Mouse (Mus musculus) embryo, embryonic 11.5 days (tissue): ENCODE results near the gene Sla2.
"Not testable (repeated sequence)": the region's sequence is repeated elsewhere in the genome, so short reads cannot be mapped to it uniquely, and the experiment has no call there.

Source experiments
- DNase-seq: peaks from one replicate; pipeline ENCODE4 v3.0.0-alpha.2; 2012; ENCODE audit warnings: low read depth, low spot score

The Sla2 gene

GRCm38 (mm10) chr2:156840301-156841027 is 46.5 kb downstream of the Sla2 start:
- DNase-seq = no peak

- peak; percentile 92 for DNase-seq
Observed at GRCm38 (mm10) chr2:156839319-156840191, 47.4 kb downstream of the Sla2 start, which contains the start of gene Tgif2. Gene Tgif2, plus strand, starts transcription at chr2:156840007.

- DNase-seq = no peak
Observed at GRCm38 (mm10) chr2:156838839-156839238, 48.2 kb downstream of the Sla2 start.

GRCm38 (mm10) chr2:156834336-156834735 is 52.7 kb downstream of the Sla2 start:
- DNase-seq = no peak

GRCm38 (mm10) chr2:156825128-156825527 is 61.9 kb downstream of the Sla2 start:
- not testable (repeated sequence) for DNase-seq
